Mouse (Mus musculus): ENCODE data around the gene Popdc3.

- TF ChIP-seq TAL1 (IDR thresholded peaks at IDR 0.05; ENCODE audit: low read length) (no peak), GATA1 (IDR thresholded peaks at IDR 0.05; ENCODE audit: low read length) (no peak)
Observed at GRCm38 (mm10) chr10:45335434-45336422, 157.8 kb downstream of the Popdc3 start, which contains the start of gene Bves.

All from erythroblast, embryonic 14.5 days (primary cell).